In the genomic region with DNA sequence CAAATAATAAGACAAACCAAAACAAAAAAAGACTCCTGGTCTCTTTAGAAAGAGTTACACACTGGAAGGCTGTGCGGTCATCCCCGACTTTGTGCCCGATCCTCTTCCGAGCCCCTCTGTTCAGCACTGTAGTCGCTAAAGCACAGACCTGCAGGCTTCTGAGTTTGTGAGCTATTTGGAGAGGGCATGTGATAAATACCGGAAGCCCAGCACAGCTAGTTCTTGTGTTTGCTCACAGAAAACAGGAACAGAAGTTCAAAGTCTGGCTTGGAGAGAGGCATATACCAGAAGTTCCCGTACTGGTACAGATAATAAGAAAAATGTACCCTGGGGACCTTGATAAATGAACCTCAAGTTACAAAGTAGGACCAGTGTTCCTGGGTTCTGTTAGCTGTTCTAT, we compare ENCODE assay signal across 11 mouse cellular contexts. TPM values are rescaled to one million over a fixed set of nuclear protein-coding genes. Genes with fewer than 3 reads are reported as not detected.
DNase-seq lines count a peak whose midpoint lies in the region; ATAC-seq and TF ChIP-seq lines count a peak whose summit lies in the region.
"Had no signal": no experiment of that assay in that cellular context is flagged by ENCODE, and none has a peak within 500 bp of the region (broad histone marks: within the 10 kb centered on the region; RNA-seq: fewer than 3 reads in every experiment).

No protein-coding gene starts in this region.

- no peak for DNase-seq in gastrocnemius, adult 2 months
- DNase-seq in gastrocnemius, postnatal 25 days: no peak
- DNase-seq in spleen, postnatal 36 days (ENCODE audit: low spot score in 2 of 2): peak; percentile 42 to 50
- no peak for DNase-seq in spleen, adult 18-20 months
- no peak for DNase-seq in liver, postnatal 0 days
- DNase-seq in thymus, postnatal 36 days: no peak
- DNase-seq in left cerebral cortex, adult 18-20 months (ENCODE audit: low spot score in 2 of 2): no peak
- no peak for DNase-seq in adrenal gland, postnatal 10 days
- DNase-seq: cerebellum, adult 18-20 months had no signal

- no peaks in the 10 kb centered on the region for H3K9me3 ChIP-seq in liver, postnatal 0 days (ENCODE audit: low read length)
- H3K9me3 ChIP-seq: G1E had no signal

- H3K4me2 ChIP-seq in liver, postnatal 0 days (ENCODE audit: low read depth, low read length): peak overlapping the region; percentile 55

- WGBS in liver, postnatal 0 days (ENCODE audit: insufficient replicate concordance): 24% methylated on average over 7 of the region's 7 CpGs

- peaks cover 17% of the 10 kb centered on the region for H3K4me1 ChIP-seq in liver, postnatal 0 days (ENCODE audit: insufficient read depth)

- no peak overlapping the region for H3K4me3 ChIP-seq in gastrocnemius, adult 2 months
- no peak overlapping the region for H3K4me3 ChIP-seq in liver, postnatal 0 days (ENCODE audit: low read depth, low read length)
- H3K4me3 ChIP-seq: left cerebral cortex, adult 2 months had no signal

- H3K27ac ChIP-seq in gastrocnemius, adult 2 months: peak overlapping the region; percentile 53
- H3K27ac ChIP-seq in liver, postnatal 0 days (ENCODE audit: low read depth): peak overlapping the region; percentile 64

- H3K27me3 ChIP-seq in liver, postnatal 0 days (ENCODE audit: insufficient read depth, low read length): no peaks in the 10 kb centered on the region

- peak; percentile 77 for ATAC-seq in liver, postnatal 0 days

- H3K36me3 ChIP-seq in liver, postnatal 0 days (replicated peaks; ENCODE audit: insufficient read depth, low read length): peaks cover 11% of the 10 kb centered on the region

- intact Hi-C loops in gastrocnemius, adult 2 months (cut with DNase I): no loop called here

- TF ChIP-seq CTCF in gastrocnemius, adult 2 months (IDR thresholded peaks at IDR 0.05): no peak
- TF ChIP-seq CTCF in liver, postnatal 0 days (IDR thresholded peaks at IDR 0.05; ENCODE audit: low read depth): no peak

- H3K9ac ChIP-seq in liver, postnatal 0 days (replicated peaks): peak overlapping the region; percentile 18; the same call in 1 of the 2 replicates

- no peak for TF ChIP-seq EP300 in liver, postnatal 0 days (IDR thresholded peaks at IDR 0.05; ENCODE audit: low read depth)

RNA-seq across cellular contexts. Expression of gene Mrln, which starts 9.2 kb away (rescaled TPM):
- 100 to 1,000 TPM; 201 to 276 TPM for total RNA-seq in gastrocnemius, adult 2 months (2021)
- 100 to 1,000 TPM; 128 to 177 TPM for total RNA-seq in gastrocnemius, postnatal 25 days (2021)
- polyA plus RNA-seq in liver, postnatal 0 days (2015; fragmentation: Nextera tagmentation; extraction: Ambion mirVana): 0.38 and 0.65 TPM in 2 replicates
- total RNA-seq in left cerebral cortex, adult 18-20 months (2021): not detected
- total RNA-seq in adrenal gland, postnatal 10 days (2021): 1 to 10 TPM; 2.8 to 9.8 TPM
- total RNA-seq: left cerebral cortex, adult 2 months had no signal
- polyA plus RNA-seq: G1E had no signal

RNA-seq across cellular contexts. Expression of gene Slc16a9, which starts 49.6 kb away (rescaled TPM):
- 1 to 10 TPM; 5.0 to 9.6 TPM for total RNA-seq in gastrocnemius, adult 2 months (2021)
- 1 to 10 TPM; 2.8 to 8.5 TPM for total RNA-seq in gastrocnemius, postnatal 25 days (2021)
- 1.1 and 1.2 TPM in 2 replicates for polyA plus RNA-seq in liver, postnatal 0 days (2015; fragmentation: Nextera tagmentation; extraction: Ambion mirVana)
- 1 to 10 TPM; 1.4 to 2.2 TPM for total RNA-seq in left cerebral cortex, adult 18-20 months (2021)
- 1 to 10 TPM; 2.0 to 2.8 TPM for total RNA-seq in adrenal gland, postnatal 10 days (2021)
- polyA plus RNA-seq: G1E had no signal

Comparison
In these comparisons a context has a peak if more than half of its experiments do, and no peak if none do; other contexts are left out.
1. DNase-seq: peak in spleen, postnatal 36 days (2 of 2); none in gastrocnemius, adult 2 months (single experiment), gastrocnemius, postnatal 25 days (single experiment), spleen, adult 18-20 months (0 of 2), liver, postnatal 0 days (single experiment), thymus, postnatal 36 days (0 of 2), left cerebral cortex, adult 18-20 months (0 of 2) and adrenal gland, postnatal 10 days (single experiment).
2. RNA of gene Mrln, which starts 9.2 kb away (total RNA-seq): 201 to 276 TPM in gastrocnemius, adult 2 months and 128 to 177 TPM in gastrocnemius, postnatal 25 days; 2.8 to 9.8 TPM in adrenal gland, postnatal 10 days and not detected in left cerebral cortex, adult 18-20 months; every median in the first group is over 10 times any median in the second.